Mouse (Mus musculus) heart, embryonic 14.5 days (tissue): ENCODE results near the gene Cstf1. TPM values are rescaled to one million over a fixed set of nuclear protein-coding genes. Genes with fewer than 3 reads are reported as not detected.

Experiments used
- ATAC-seq: fragments of 200-750 bp; cut with Nextera tagmentation; 2 replicates; pipeline ENCODE4 v1.8.0; 2017; ENCODE audit warnings: low read depth, moderate TSS enrichment; ENCODE audit not compliant: insufficient number of reproducible peaks, insufficient read depth, low FRiP score
- H3K27ac ChIP-seq, 2 experiments: fragments of 200-500 bp in 1 of 2; fragments of 300-500 bp in 1 of 2; sonication (generic) in 1 of 2; replicated peaks in 1 of 2; 2 replicates each; pipeline ENCODE4 v1.5.1; 2012 to 2014; ENCODE audit warnings: low read depth in 2 of 2, low read length in 2 of 2, control low read depth in 1 of 2, mild to moderate bottlenecking in 1 of 2, mixed read lengths in 1 of 2; ENCODE audit not compliant: control insufficient read depth in 1 of 2, insufficient read depth in 1 of 2
- H3K27me3 ChIP-seq: fragments of 300-500 bp; sonication (generic); 2 replicates; pipeline ENCODE4 v1.6.1; 2014; ENCODE audit warnings: mild to moderate bottlenecking, low read length, control low read depth; ENCODE audit not compliant: control insufficient read depth, insufficient read depth
- H3K36me3 ChIP-seq: fragments of 300-500 bp; sonication (generic); 2 replicates; pipeline ENCODE4 v1.6.1; 2014; ENCODE audit warnings: mild to moderate bottlenecking, control low read depth, low read length, mixed read lengths; ENCODE audit not compliant: control insufficient read depth, insufficient read depth
- H3K4me1 ChIP-seq, 2 experiments: fragments of 200-500 bp in 1 of 2; fragments of 300-500 bp in 1 of 2; sonication (generic) in 1 of 2; 2 replicates each; pipeline ENCODE4 v1.6.1; 2012 to 2014; ENCODE audit warnings: low read length in 2 of 2, control low read depth in 1 of 2, mixed read lengths in 1 of 2; ENCODE audit not compliant: control insufficient read depth in 2 of 2, insufficient read depth in 2 of 2
- H3K4me2 ChIP-seq: fragments of 300-500 bp; sonication (generic); 2 replicates; pipeline ENCODE4 v1.6.1; 2014; ENCODE audit warnings: mild to moderate bottlenecking, low read length
- H3K4me3 ChIP-seq, 2 experiments: fragments of 200-500 bp in 1 of 2; fragments of 300-500 bp in 1 of 2; sonication (generic) in 1 of 2; 2 replicates each; pipeline ENCODE4 v1.5.1; 2012 to 2014; ENCODE audit warnings: low read length in 2 of 2, mild to moderate bottlenecking in 2 of 2, control low read depth in 1 of 2, low read depth in 1 of 2, moderate library complexity in 1 of 2; ENCODE audit not compliant: control insufficient read depth in 1 of 2, insufficient read depth in 1 of 2
- H3K9ac ChIP-seq: fragments of 300-500 bp; sonication (generic); 2 replicates; pipeline ENCODE4 v1.6.1; 2014; ENCODE audit warnings: mild to moderate bottlenecking, low read length
- H3K9me3 ChIP-seq: fragments of 300-500 bp; sonication (generic); 2 replicates; pipeline ENCODE4 v1.6.1; 2016; ENCODE audit warnings: low read length, control low read depth; ENCODE audit not compliant: control insufficient read depth
- WGBS: fragments of 180-500 bp; shearing (Covaris S2); extraction: QIAGEN DNeasy Blood & Tissue Kit; methylation state at CpG from one replicate; pipeline ENCODE4 v1.1.7; 2014; 5-methylcytosine and 5-hydroxymethylcytosine counted together
- polyA plus RNA-seq: library from polyadenylated mRNA; unstranded; fragments of >200 nt; fragmentation: Nextera tagmentation; extraction: Ambion mirVana; gene quantifications from 2 replicates; pipeline ENCODE4 v1.2.1, GENCODE M21; 2014

Gene Cstf1
- polyA plus RNA-seq, 1 experiment from 2014 or later, result 30.3 TPM

DNA sequence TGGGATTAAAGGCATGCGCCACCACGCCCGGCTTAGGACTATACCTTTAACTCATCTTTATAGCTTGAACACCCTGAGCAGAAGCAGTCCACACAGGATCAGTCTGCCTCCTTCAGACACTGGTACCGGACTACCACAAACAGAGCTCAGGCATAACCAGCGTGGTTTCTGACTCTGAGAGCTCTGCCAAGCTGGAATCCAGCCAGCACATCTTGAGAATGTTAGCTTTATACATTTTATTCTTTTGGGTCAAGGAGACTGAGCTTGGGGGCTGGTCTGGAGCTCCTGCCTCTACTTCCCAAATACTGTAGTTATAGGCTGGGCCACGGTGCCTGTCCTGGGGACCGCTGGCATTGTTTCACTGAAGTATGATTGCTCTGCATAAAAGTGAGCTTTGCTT is 26.7 kb upstream of the Cstf1 start:
- no peak overlapping the region for H3K4me2 ChIP-seq
- 88% methylated on average over 7 of the region's 7 CpGs for WGBS
- ATAC-seq, result no peak
- H3K27me3 ChIP-seq, result no peaks in the 10 kb centered on the region
- H3K9me3 ChIP-seq, result 0 out of 2 replicates have a peak, but pooled peaks cover 3% of the 10 kb centered on the region
- no peak overlapping the region for H3K27ac ChIP-seq
- no peak overlapping the region for H3K4me3 ChIP-seq
- no peaks in the 10 kb centered on the region for H3K36me3 ChIP-seq
- no peak overlapping the region for H3K9ac ChIP-seq
- H3K4me1 ChIP-seq, result peaks cover 6 to 22% of the 10 kb centered on the region in 2 experiments

DNA sequence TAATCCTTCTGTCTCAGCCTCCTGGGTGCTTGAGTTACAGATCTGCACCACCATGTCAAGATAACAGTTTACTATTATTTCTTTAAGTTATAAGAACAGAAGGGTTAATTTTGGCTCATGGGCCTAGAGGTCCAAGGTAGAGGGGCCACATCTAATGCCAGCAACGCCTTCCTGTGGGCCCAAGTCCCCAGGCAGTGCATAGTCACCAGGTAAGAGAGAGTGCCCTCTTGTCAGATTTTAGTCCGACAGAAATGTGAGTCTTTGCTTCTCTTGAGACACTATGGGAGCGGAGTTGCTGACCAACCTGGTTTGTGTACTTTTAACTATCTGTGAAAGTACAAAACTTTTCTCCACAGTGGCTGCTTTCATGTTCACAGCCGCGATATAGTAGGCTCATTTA is 25.8 kb upstream of the Cstf1 start:
- H3K9ac ChIP-seq, result no peak overlapping the region
- no peak for ATAC-seq

DNA sequence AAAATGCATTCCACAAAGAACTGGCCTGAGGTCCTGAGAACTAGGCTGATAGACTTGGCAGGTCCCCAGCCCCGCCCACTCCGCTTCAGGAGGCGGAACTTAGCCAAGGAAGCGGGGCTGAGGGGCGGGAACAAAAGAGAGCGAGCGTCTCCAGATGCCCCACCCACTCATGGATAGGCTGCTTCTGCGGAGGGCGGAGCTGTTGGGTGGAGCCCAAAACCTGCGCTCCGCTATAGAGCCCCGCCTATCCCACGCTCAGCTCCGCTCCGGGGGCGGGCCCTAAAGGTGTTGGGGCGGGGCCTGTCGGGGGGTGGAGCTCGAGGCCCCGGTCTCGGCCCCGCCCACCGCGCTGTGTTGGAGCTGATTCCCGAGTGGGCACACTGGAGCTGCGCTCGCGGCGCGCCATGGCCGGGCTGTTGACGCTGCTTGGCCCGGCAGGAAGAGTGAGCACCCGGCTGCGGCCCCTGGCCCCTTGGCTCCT is 25.2 kb upstream of the Cstf1 start, which contains the start of gene Fam210b:
Gene Fam210b (plus strand): TSS at position 308 of the 481 bp plus-strand sequence.
- ATAC-seq, result peak; percentile 97
- peak within 1 kb of the TSS; percentile 76 for H3K9ac ChIP-seq
- WGBS, result under 1% methylated on average over 34 of the region's 35 CpGs
- peak within 1 kb of the TSS; percentile 70 to 74 for H3K4me3 ChIP-seq
- no peaks in the 10 kb centered on the region for H3K27me3 ChIP-seq
- H3K36me3 ChIP-seq, result no peaks in the 10 kb centered on the region
- peaks cover 6 to 22% of the 10 kb centered on the region in 2 experiments for H3K4me1 ChIP-seq
- 0 out of 2 replicates have a peak, but pooled peaks cover 3% of the 10 kb centered on the region for H3K9me3 ChIP-seq
- peak within 1 kb of the TSS; percentile 57 to 62 for H3K27ac ChIP-seq
- peak within 1 kb of the TSS; percentile 92 for H3K4me2 ChIP-seq

More for the DNA sequence above, 25.8 kb upstream of the Cstf1 start:
- Histone ChIP-seq H3K4me1 (peaks cover 6 to 22% of the 10 kb centered on the region in 2 experiments), H3K36me3 (no peaks in the 10 kb centered on the region), H3K27ac (peak overlapping the region; percentile 15 to 62), H3K9me3 (0 out of 2 replicates have a peak, but pooled peaks cover 3% of the 10 kb centered on the region), H3K4me3 (peak overlapping the region in 1 of 2 experiments; percentile 74; a peak in 1 of 4 replicates), H3K27me3 (no peaks in the 10 kb centered on the region), H3K4me2 (peak overlapping the region; percentile 92)
- WGBS, result 35% methylated on average over 5 of the region's 5 CpGs

DNA sequence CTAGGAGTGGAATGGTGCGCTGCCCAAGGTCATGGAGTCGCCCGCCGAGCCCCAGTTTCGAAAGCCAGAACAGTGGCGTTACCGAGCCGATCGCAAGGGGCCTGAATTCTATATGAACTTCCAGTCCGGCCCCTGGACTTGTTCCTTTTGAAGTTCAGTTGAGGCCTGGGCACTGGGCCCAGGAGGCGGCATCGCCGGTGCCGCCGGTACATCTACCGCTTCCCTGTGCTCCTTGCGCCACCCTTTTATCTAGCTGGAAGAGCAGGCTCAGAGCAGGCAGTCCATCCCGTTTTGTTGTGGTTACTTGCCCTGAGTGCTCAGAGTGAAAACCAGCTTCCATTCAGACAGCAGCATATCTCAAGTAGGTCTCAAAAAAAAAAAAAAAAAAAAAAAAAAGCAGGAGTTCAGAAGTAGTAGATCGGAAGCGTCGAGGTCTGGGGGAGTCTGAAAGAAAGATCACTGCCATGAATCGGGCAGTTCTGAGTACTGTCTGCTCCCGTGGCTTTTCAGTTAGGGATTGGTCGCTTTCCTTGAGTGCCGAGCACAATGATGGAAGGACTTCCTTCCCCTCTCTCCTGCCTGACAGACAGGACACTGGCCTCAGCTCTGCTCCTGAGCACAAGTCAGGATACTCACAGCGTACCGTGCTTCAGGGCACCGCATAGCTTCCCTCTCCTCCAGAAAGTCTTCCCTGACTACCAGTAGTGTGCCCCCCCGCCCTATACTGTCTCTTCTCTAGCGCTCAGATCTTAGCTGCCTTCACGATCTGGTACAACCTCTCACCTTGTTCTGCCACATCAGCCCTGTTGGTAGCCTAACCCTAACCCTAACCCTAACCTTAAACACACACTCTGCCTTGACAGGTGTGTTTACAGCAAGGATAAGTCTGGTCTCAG is 24.2 kb upstream of the Cstf1 start:
- peak overlapping the region; percentile 70 to 74 for H3K4me3 ChIP-seq
- no peaks in the 10 kb centered on the region for H3K27me3 ChIP-seq
- 9% methylated on average over 31 of the region's 31 CpGs for WGBS
- peak overlapping the region in 1 of 2 experiments; percentile 57; a peak in 2 of 4 replicates for H3K27ac ChIP-seq
- peaks cover 6 to 25% of the 10 kb centered on the region in 2 experiments for H3K4me1 ChIP-seq
- no peaks in the 10 kb centered on the region for H3K36me3 ChIP-seq
- H3K9ac ChIP-seq, result peak overlapping the region; percentile 76
- H3K4me2 ChIP-seq, result peak overlapping the region; percentile 92
- no peak for ATAC-seq
- H3K9me3 ChIP-seq, result 0 out of 2 replicates have a peak, but pooled peaks cover 3% of the 10 kb centered on the region

DNA sequence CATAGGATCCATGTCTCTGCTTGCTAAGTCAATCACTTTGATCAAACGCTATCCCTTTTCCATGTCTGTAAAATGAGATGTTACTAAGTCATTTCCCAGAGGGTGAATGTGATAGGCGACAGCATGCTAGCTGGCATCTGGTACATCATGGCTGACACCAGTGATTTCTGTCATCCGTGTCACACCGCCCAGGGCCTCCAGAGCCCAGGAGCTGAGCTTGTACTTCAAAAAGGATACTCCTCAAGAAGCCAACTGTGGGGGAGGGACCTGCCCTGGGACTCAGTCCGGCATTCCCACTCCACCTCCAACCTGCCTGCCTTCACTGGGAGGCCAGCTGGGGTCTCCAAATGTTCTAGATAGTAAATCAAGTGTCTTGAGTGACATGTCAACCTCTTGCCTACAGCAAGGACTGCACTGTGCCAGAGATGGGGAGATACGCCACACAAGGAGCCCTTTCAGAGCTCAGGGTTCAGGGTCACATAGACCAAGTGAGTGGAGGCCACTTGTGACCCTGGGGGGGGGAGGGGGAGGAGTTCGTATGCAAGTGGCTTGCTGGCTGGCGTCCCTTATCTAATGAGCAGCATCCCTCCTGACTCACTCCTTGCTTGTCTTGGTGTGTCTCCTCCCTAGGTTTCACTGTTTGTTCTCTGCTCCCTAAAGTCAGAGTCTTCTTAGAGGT is 23.4 kb upstream of the Cstf1 start:
- Histone ChIP-seq H3K27me3 (no peaks in the 10 kb centered on the region), H3K4me3 (peak overlapping the region in 1 of 2 experiments; percentile 74; a peak in 1 of 4 replicates), H3K4me2 (peak overlapping the region; percentile 92), H3K9me3 (0 out of 2 replicates have a peak, but pooled peaks cover 3% of the 10 kb centered on the region), H3K36me3 (no peaks in the 10 kb centered on the region), H3K4me1 (peaks cover 6 to 25% of the 10 kb centered on the region in 2 experiments), H3K27ac (no peak overlapping the region), H3K9ac (no peak overlapping the region)
- ATAC-seq, result no peak
- 59% methylated on average over 8 of the region's 8 CpGs for WGBS

DNA sequence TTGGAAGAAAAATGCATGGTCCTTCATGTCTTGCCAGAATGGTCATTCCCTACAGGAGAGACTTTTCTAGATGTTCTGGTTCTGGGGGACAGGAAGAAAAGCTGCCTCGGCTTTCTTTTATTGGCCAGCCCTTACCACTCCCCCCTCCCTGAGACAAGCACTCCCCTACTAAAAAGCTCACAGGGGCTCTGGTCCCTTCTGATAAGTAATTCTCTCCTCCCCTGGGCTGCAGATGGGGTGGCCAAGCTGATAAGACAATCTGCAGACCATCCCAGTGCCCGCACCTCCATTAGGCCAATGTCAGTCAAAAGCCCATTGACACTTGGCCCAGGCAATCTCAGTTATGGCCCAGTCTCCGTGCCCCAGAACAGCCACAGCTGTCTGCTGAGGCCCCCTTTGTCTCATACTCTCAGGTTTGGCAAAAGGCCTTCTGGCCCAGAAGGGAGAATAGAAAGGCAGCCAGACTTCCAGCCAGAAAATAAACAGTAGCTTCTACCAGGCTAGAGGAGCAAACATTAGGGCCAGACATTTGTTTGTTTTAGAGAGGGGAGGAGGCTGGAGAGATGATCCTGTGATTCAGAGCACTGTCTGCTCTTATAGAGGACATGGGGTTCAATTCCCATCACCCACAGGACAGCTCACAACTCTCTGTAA is 22.1 kb upstream of the Cstf1 start:
- ATAC-seq, result no peak
- Histone ChIP-seq H3K9me3 (no peaks in the 10 kb centered on the region), H3K36me3 (peaks cover 9% of the 10 kb centered on the region), H3K27me3 (no peaks in the 10 kb centered on the region), H3K4me3 (no peak overlapping the region), H3K9ac (no peak overlapping the region), H3K4me2 (no peak overlapping the region), H3K4me1 (peaks cover 6 to 25% of the 10 kb centered on the region in 2 experiments), H3K27ac (peak overlapping the region in 1 of 2 experiments; percentile 17; a peak in 1 of 4 replicates)
- 29% methylated on average over 3 of the region's 3 CpGs for WGBS

DNA sequence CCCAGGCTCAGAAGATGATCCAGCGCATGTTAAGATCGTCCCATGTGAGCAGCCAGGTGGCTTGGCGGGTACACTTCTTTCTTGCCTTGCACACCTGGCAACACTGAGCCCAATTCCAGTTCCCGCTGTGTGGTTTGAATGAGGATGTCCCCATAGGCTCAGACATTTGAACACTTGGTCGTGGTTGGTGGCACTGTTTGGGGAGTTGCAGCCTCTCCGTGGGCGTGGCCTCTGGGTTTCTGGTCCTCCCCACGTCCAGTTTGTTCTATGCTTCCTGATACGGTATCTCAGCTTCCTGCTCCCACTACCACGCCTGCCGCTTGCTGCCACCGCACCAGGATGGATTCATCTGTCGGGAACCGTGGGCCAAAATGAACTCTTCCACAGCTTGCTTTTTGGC is 20.7 kb upstream of the Cstf1 start:
- no peak for ATAC-seq
- no peaks in the 10 kb centered on the region for H3K27me3 ChIP-seq
- H3K36me3 ChIP-seq, result peaks cover 18% of the 10 kb centered on the region
- no peak overlapping the region for H3K9ac ChIP-seq
- H3K4me1 ChIP-seq, result peaks cover 4 to 21% of the 10 kb centered on the region in 2 experiments
- no peak overlapping the region for H3K4me3 ChIP-seq
- H3K27ac ChIP-seq, result no peak overlapping the region
- H3K9me3 ChIP-seq, result no peaks in the 10 kb centered on the region
- 78% methylated on average over 14 of the region's 14 CpGs for WGBS
- no peak overlapping the region for H3K4me2 ChIP-seq
